14 mouse cellular contexts compared by ENCODE assay signal in genomic region chr14:102855264-102855840, GRCm38 (mm10).
DNase-seq lines count a peak whose midpoint lies in the region; ATAC-seq and TF ChIP-seq lines count a peak whose summit lies in the region.
"Had no signal": no experiment of that assay in that cellular context is flagged by ENCODE, and none has a peak within 500 bp of the region (broad histone marks: within the 10 kb centered on the region; RNA-seq: fewer than 3 reads in every experiment).

No protein-coding gene starts in this region.

- H3K9me3 ChIP-seq in midbrain, embryonic 14.5 days (ENCODE audit: control insufficient read depth, low read length) = no peaks in the 10 kb centered on the region
- H3K9me3 ChIP-seq in midbrain, embryonic 11.5 days (ENCODE audit: control insufficient read depth, low read length) = no peaks in the 10 kb centered on the region
- no peaks in the 10 kb centered on the region for H3K9me3 ChIP-seq in kidney, postnatal 0 days (replicated peaks; ENCODE audit: low read length)
- H3K9me3 ChIP-seq: megakaryocyte, embryonic 14.5 days had no signal

- H3K4me2 ChIP-seq in midbrain, embryonic 14.5 days (ENCODE audit: low read length) = no peak overlapping the region
- H3K4me2 ChIP-seq in midbrain, embryonic 11.5 days = no peak overlapping the region
- H3K4me2 ChIP-seq in kidney, postnatal 0 days (ENCODE audit: low read length) = no peak overlapping the region

- H3K9ac ChIP-seq in midbrain, embryonic 14.5 days (replicated peaks; ENCODE audit: low read length) = no peak overlapping the region
- no peak overlapping the region for H3K9ac ChIP-seq in midbrain, embryonic 11.5 days (ENCODE audit: low read length)
- no peak overlapping the region for H3K9ac ChIP-seq in kidney, postnatal 0 days (ENCODE audit: low read depth, low read length)
- H3K9ac ChIP-seq: liver, postnatal 0 days had no signal

- H3K36me3 ChIP-seq in midbrain, embryonic 14.5 days (ENCODE audit: control insufficient read depth, insufficient read depth, low read length) = no peaks in the 10 kb centered on the region
- no peaks in the 10 kb centered on the region for H3K36me3 ChIP-seq in midbrain, embryonic 11.5 days (ENCODE audit: control insufficient read depth, insufficient read depth, low read length)
- no peaks in the 10 kb centered on the region for H3K36me3 ChIP-seq in kidney, postnatal 0 days (ENCODE audit: insufficient read depth, low read length)

- ATAC-seq in midbrain, embryonic 14.5 days (ENCODE audit: low FRiP score, low TSS enrichment) = no peak
- ATAC-seq in midbrain, embryonic 11.5 days (ENCODE audit: low FRiP score) = no peak
- no peak for ATAC-seq in kidney, postnatal 0 days (replicated peaks; ENCODE audit: low FRiP score, low read depth)
- ATAC-seq: liver, postnatal 0 days; Patski had no signal

- DNase-seq in gastrocnemius, adult 2 months = peak; percentile 32
- no peak for DNase-seq in gastrocnemius, adult 8-10 months (ENCODE audit: low spot score in 2 of 2)
- DNase-seq in midbrain, embryonic 14.5 days = peak; percentile 8
- no peak for DNase-seq in midbrain, embryonic 11.5 days (ENCODE audit: low spot score, missing footprints)
- peak; percentile 55 for DNase-seq in kidney, postnatal 0 days (ENCODE audit: low spot score)
- DNase-seq in skeletal muscle tissue, adult 2 months (ENCODE audit: low read depth, low spot score) = peak; percentile 30
- no peak for DNase-seq in MN1 (ENCODE audit: low spot score)
- DNase-seq: adrenal gland, postnatal 10 days; heart, postnatal 14 days; liver, postnatal 0 days; thymus, postnatal 25 days had no signal

- intact Hi-C loops in gastrocnemius, adult 2 months (cut with DNase I) = no loop called here

- no peak overlapping the region for H3K27ac ChIP-seq in gastrocnemius, adult 2 months
- H3K27ac ChIP-seq in midbrain, embryonic 14.5 days (replicated peaks; ENCODE audit: low read depth, low read length) = no peak overlapping the region
- no peak overlapping the region for H3K27ac ChIP-seq in midbrain, embryonic 11.5 days (ENCODE audit: low read depth, low read length)
- no peak overlapping the region for H3K27ac ChIP-seq in kidney, postnatal 0 days

- H3K27me3 ChIP-seq in midbrain, embryonic 14.5 days (ENCODE audit: control insufficient read depth, insufficient read depth, low read length) = no peaks in the 10 kb centered on the region
- no peaks in the 10 kb centered on the region for H3K27me3 ChIP-seq in midbrain, embryonic 11.5 days (ENCODE audit: control insufficient read depth, insufficient read depth, low read length)
- H3K27me3 ChIP-seq in kidney, postnatal 0 days (ENCODE audit: insufficient read depth, low read length) = no peaks in the 10 kb centered on the region
- H3K27me3 ChIP-seq: megakaryocyte, embryonic 14.5 days; Patski had no signal

- TF ChIP-seq CTCF in gastrocnemius, adult 2 months (IDR thresholded peaks at IDR 0.05) = no peak
- TF ChIP-seq CTCF in kidney, postnatal 0 days (IDR thresholded peaks at IDR 0.05; ENCODE audit: low read depth) = no peak

- WGBS in midbrain, embryonic 14.5 days = 76% methylated on average over 7 of the region's 7 CpGs
- 86% methylated on average over 7 of the region's 7 CpGs for WGBS in midbrain, embryonic 11.5 days
- 47% methylated on average over 7 of the region's 7 CpGs for WGBS in kidney, postnatal 0 days

- no peak overlapping the region for H3K4me3 ChIP-seq in gastrocnemius, adult 2 months
- no peak overlapping the region for H3K4me3 ChIP-seq in midbrain, embryonic 14.5 days (replicated peaks; ENCODE audit: low read depth, low read length)
- H3K4me3 ChIP-seq in midbrain, embryonic 11.5 days (ENCODE audit: low read depth, low read length) = no peak overlapping the region
- H3K4me3 ChIP-seq in kidney, postnatal 0 days (replicated peaks; ENCODE audit: low read depth, low read length) = no peak overlapping the region
- H3K4me3 ChIP-seq: erythroblast, embryonic 14.5 days; megakaryocyte, embryonic 14.5 days had no signal

- H3K4me1 ChIP-seq in midbrain, embryonic 14.5 days (ENCODE audit: control insufficient read depth, insufficient read depth, low read length) = no peaks in the 10 kb centered on the region
- no peaks in the 10 kb centered on the region for H3K4me1 ChIP-seq in midbrain, embryonic 11.5 days (ENCODE audit: control insufficient read depth, insufficient read depth, low read length)
- no peaks in the 10 kb centered on the region for H3K4me1 ChIP-seq in kidney, postnatal 0 days (replicated peaks; ENCODE audit: insufficient read depth, low read length)

Comparison
In these comparisons a context has a peak if more than half of its experiments do, and no peak if none do; other contexts are left out.
1. DNase-seq: peak in gastrocnemius, adult 2 months (single experiment), midbrain, embryonic 14.5 days (single experiment), kidney, postnatal 0 days (single experiment) and skeletal muscle tissue, adult 2 months (single experiment); none in gastrocnemius, adult 8-10 months (0 of 2), midbrain, embryonic 11.5 days (single experiment) and MN1 (single experiment).